Mouse (Mus musculus) adrenal gland, postnatal 36 days (tissue): ENCODE measurements around the gene Olfr91. TPM values are rescaled to one million over a fixed set of nuclear protein-coding genes. Genes with fewer than 3 reads are reported as not detected.
A peak's percentile ranks its signal among the peaks of the same experiment; 100 is the strongest.

Experiments
- DNase-seq, 2 experiments: peaks; one replicate each; pipeline ENCODE4 v3.0.0; 2021; ENCODE audit warnings: mixed read lengths in 1 of 2
- total RNA-seq, 2 experiments: library from RNA; stranded (reverse); gene quantifications; 2 replicates each; pipeline ENCODE4 v1.2.3; 2021

Gene Olfr91
- total RNA-seq, 2 experiments from 2014 or later, result not detected

- DNase-seq, result no peak
Observed at GRCm38 (mm10) chr17:37061435-37061834, 36.6 kb downstream of the Olfr91 start.

GRCm38 (mm10) chr17:37056957-37057356 is 41.1 kb downstream of the Olfr91 start:
- DNase-seq, result no peak

- no peak for DNase-seq
Observed at GRCm38 (mm10) chr17:37051745-37052144, 46.3 kb downstream of the Olfr91 start.

GRCm38 (mm10) chr17:37050876-37051275 is 47.2 kb downstream of the Olfr91 start:
- no peak for DNase-seq

- peak; percentile 89 to 92 for DNase-seq
Observed at GRCm38 (mm10) chr17:37050399-37050798, 47.7 kb downstream of the Olfr91 start.

GRCm38 (mm10) chr17:37049570-37050310 is 48.3 kb downstream of the Olfr91 start:
- peak; percentile 75 to 89 for DNase-seq

- no peak for DNase-seq
Observed at GRCm38 (mm10) chr17:37048383-37048782, 49.7 kb downstream of the Olfr91 start.

- no peak for DNase-seq
Observed at GRCm38 (mm10) chr17:37047981-37048380, 50.1 kb downstream of the Olfr91 start.

GRCm38 (mm10) chr17:37047332-37047976 is 50.6 kb downstream of the Olfr91 start:
- no peak for DNase-seq

GRCm38 (mm10) chr17:37046312-37047112 is 51.6 kb downstream of the Olfr91 start:
- peak; percentile 74 to 86 for DNase-seq

- DNase-seq, result peak; percentile 86 to 92
Observed at GRCm38 (mm10) chr17:37045611-37046311, 52.3 kb downstream of the Olfr91 start, which contains the start of gene Gabbr1. TSS of gene Gabbr1 (plus strand) at chr17:37045966.

- DNase-seq, result no peak
Observed at GRCm38 (mm10) chr17:37044651-37045244, 53.3 kb downstream of the Olfr91 start.

Other genes with a start within 250 kb of the Olfr91 start
- under 1 TPM in 1 of 2 experiments, not detected in 1; 0.16 TPM for gene Trim15, start 231.1 kb downstream of the Olfr91 start, total RNA-seq
- gene Trim10, start 228.7 kb downstream of the Olfr91 start, total RNA-seq, result under 1 TPM; 0.20 to 0.43 TPM
- under 1 TPM; 0.23 to 0.40 TPM for gene Trim40, start 208.2 kb downstream of the Olfr91 start, total RNA-seq
- not detected for gene Trim31, start 200.2 kb downstream of the Olfr91 start, total RNA-seq
- under 1 TPM in 1 of 2 experiments, not detected in 1; 0.16 TPM for gene Rnf39, start 155.4 kb downstream of the Olfr91 start, total RNA-seq
- 100 to 1,000 TPM in 1 of 2 experiments, 10 to 100 TPM in 1; 91.8 to 102 TPM for gene Ppp1r11, start 146.5 kb downstream of the Olfr91 start, total RNA-seq
- 10 to 100 TPM; 44.2 to 45.0 TPM for gene Znrd1, start 139.7 kb downstream of the Olfr91 start, total RNA-seq
- gene Znrd1as, start 139.7 kb downstream of the Olfr91 start, total RNA-seq, result 10 to 100 TPM in 1 of 2 experiments, 1 to 10 TPM in 1; 9.0 to 13.6 TPM
- gene 2410137M14Rik, start 117.0 kb downstream of the Olfr91 start, total RNA-seq, result not detected
- not detected for gene H2-M5, start 108.7 kb downstream of the Olfr91 start, total RNA-seq
- 1 to 10 TPM; 1.5 to 3.3 TPM for gene Zfp57, start 97.1 kb downstream of the Olfr91 start, total RNA-seq
- not detected for gene Mog, start 74.9 kb downstream of the Olfr91 start, total RNA-seq
- 10 to 100 TPM; 23.7 to 26.4 TPM for gene Gabbr1, start 52.3 kb downstream of the Olfr91 start, total RNA-seq
- gene Olfr90, start 9.8 kb downstream of the Olfr91 start, total RNA-seq, result not detected
- not detected for gene Olfr92, start 21.8 kb upstream of the Olfr91 start, total RNA-seq
- not detected for gene Olfr93, start 63.2 kb upstream of the Olfr91 start, total RNA-seq
- gene Ubd, start 95.6 kb upstream of the Olfr91 start, total RNA-seq, result under 1 TPM in 1 of 2 experiments, not detected in 1; 0.56 TPM
- not detected for gene Olfr94, start 102.7 kb upstream of the Olfr91 start, total RNA-seq
- gene Olfr95, start 114.8 kb upstream of the Olfr91 start, total RNA-seq, result not detected
- not detected for gene Olfr96, start 121.9 kb upstream of the Olfr91 start, total RNA-seq
- not detected for gene Olfr97, start 139.1 kb upstream of the Olfr91 start, total RNA-seq
- gene Olfr98, start 165.5 kb upstream of the Olfr91 start, total RNA-seq, result not detected
- gene H2-M3, start 171.9 kb upstream of the Olfr91 start, total RNA-seq, result 1 to 10 TPM; 3.8 to 5.3 TPM
- not detected for gene Olfr99, start 185.2 kb upstream of the Olfr91 start, total RNA-seq
- not detected for gene Olfr101, start 206.0 kb upstream of the Olfr91 start, total RNA-seq
- not detected for gene Olfr102, start 218.8 kb upstream of the Olfr91 start, total RNA-seq
- not detected for gene Olfr103, start 241.4 kb upstream of the Olfr91 start, total RNA-seq